24 mouse cellular contexts compared by ENCODE assay signal in the genomic region with DNA sequence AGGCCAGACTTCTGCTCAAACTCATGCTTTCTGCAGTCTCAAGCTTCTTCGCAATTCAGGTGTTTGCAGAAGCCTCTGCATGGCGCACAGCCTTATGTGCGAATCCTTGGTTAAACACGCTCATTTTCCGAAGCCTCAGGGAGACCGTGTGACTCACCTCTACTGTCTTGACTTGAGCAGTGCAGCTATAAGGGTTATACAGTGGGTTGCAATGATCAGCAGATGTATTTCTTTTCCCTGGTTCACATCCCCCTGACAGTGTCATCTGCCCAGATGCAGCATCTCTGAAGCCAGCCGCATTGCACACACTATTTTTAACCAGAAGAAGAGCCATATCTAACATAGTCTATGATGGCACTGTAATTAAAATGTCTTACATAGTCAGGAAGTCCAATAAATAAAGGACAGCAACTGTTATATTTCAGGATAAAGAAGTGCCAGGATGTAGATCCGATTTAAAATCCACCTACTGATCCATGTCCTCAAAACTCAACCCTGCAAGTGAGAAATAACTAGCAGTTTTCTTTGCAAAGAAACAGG.
A peak's percentile ranks its signal among the peaks of the same experiment; 100 is the strongest.
DNase-seq lines count a peak whose midpoint lies in the region; ATAC-seq and TF ChIP-seq lines count a peak whose summit lies in the region.
"Had no signal": no experiment of that assay in that cellular context is flagged by ENCODE, and none has a peak within 500 bp of the region (broad histone marks: within the 10 kb centered on the region; RNA-seq: fewer than 3 reads in every experiment).

No protein-coding gene starts in this region.

- no peak overlapping the region for H3K4me3 ChIP-seq in left cerebral cortex, adult 2 months
- H3K4me3 ChIP-seq: embryonic facial prominence, embryonic 13.5 days; embryonic facial prominence, embryonic 15.5 days; erythroblast, embryonic 14.5 days; forebrain, embryonic 10.5 days; forebrain, embryonic 12.5 days had no signal

- peak overlapping the region; percentile 80 for H3K27ac ChIP-seq in left cerebral cortex, adult 2 months
- H3K27ac ChIP-seq: embryonic facial prominence, embryonic 13.5 days; embryonic facial prominence, embryonic 15.5 days; forebrain, embryonic 10.5 days; forebrain, embryonic 12.5 days had no signal

- no peak for DNase-seq in frontal cortex, postnatal 25 days (ENCODE audit: low spot score in 2 of 2)
- peak in 1 of 2 experiments; percentile 34 for DNase-seq in left cerebral cortex, adult 2 months (ENCODE audit: extremely low spot score in 1 of 2, low spot score in 2 of 2)
- no peak for DNase-seq in left cerebral cortex, postnatal 10 days (ENCODE audit: extremely low spot score in 1 of 2, low spot score in 2 of 2)
- DNase-seq: adrenal gland, adult 2 months; adrenal gland, postnatal 10 days; adrenal gland, postnatal 25 days; B cell, adult 2 months; cerebellum, adult 11-12 months; cerebellum, adult 2 months; cerebellum, adult 9-10 months; cerebellum, postnatal 10 days; cerebellum, postnatal 25 days; embryo, embryonic 11 days had no signal

- ATAC-seq in frontal cortex, adult (ENCODE audit: low TSS enrichment) = peak; percentile 64
- ATAC-seq in activated CD4-positive, CD25-positive, alpha-beta regulatory T cell, adult 4 months = no peak
- ATAC-seq: CD4-positive, CD25-positive, alpha-beta regulatory T cell, adult 4 months; forebrain, embryonic 14.5 days; forebrain, embryonic 16.5 days; Patski had no signal

- TF ChIP-seq CTCF in left cerebral cortex, adult 2 months (IDR thresholded peaks at IDR 0.05) = no peak

- intact Hi-C loops in left cerebral cortex, adult 2 months (cut with DNase I) = loop anchor here (1.0 to 5.0 kb wide), 3 partner anchors 100 to 269 kb away; no protein-coding TSS in a partner anchor
- intact Hi-C loops in left cerebral cortex, postnatal 10 days (cut with DNase I) = loop anchor here (10.0 kb wide), 1 partner anchor 101 kb away; no protein-coding TSS in a partner anchor
